Mouse (Mus musculus): ENCODE measurements around the gene Chm. TPM values are rescaled to one million over a fixed set of nuclear protein-coding genes. Genes with fewer than 3 reads are reported as not detected.

The Chm gene
- polyA plus RNA-seq (2014; fragmentation: Illumina TruSeq; extraction: RNeasy Lipid Tissue Mini Kit (QIAGEN cat#74804); ENCODE audit: low read depth, low replicate concordance): 27.5 TPM

GRCm38 (mm10) chrX:113185230-113185985, at the start of gene Chm:
TSS of gene Chm (minus strand) at chrX:113185517.

Other genes with a start within 250 kb of the Chm start
- not detected for gene Dach2, start 112.0 kb upstream of the Chm start, polyA plus RNA-seq (2014; fragmentation: Illumina TruSeq; extraction: RNeasy Lipid Tissue Mini Kit (QIAGEN cat#74804); ENCODE audit: low read depth, low replicate concordance)